Mouse (Mus musculus) forebrain, postnatal 0 days (tissue): Measurements from ENCODE around the gene Bcl2l14. TPM values are rescaled to one million over a fixed set of nuclear protein-coding genes. Genes with fewer than 3 reads are reported as not detected.

Source experiments
- ATAC-seq: fragments of 200-750 bp; cut with Nextera tagmentation; 2 replicates; pipeline ENCODE4 v1.8.0; 2017; ENCODE audit warnings: mild to moderate bottlenecking, moderate library complexity
- DNase-seq: peaks from one replicate; pipeline ENCODE4 v3.0.0-alpha.2; 2015
- H3K27ac ChIP-seq: fragments of 300-500 bp; sonication (generic); 2 replicates; pipeline ENCODE4 v1.5.1; 2014; ENCODE audit warnings: low read depth, mild to moderate bottlenecking, antibody characterized with exemption, low read length, moderate library complexity, mixed read lengths
- H3K27me3 ChIP-seq: fragments of 300-500 bp; sonication (generic); 2 replicates; pipeline ENCODE4 v1.6.1; 2014; ENCODE audit warnings: mild to moderate bottlenecking, low read length, mixed read lengths; ENCODE audit not compliant: insufficient read depth
- H3K36me3 ChIP-seq: fragments of 300-500 bp; sonication (generic); 2 replicates; pipeline ENCODE4 v1.6.1; 2014; ENCODE audit warnings: mild to moderate bottlenecking, moderate library complexity; ENCODE audit not compliant: insufficient read depth
- H3K4me1 ChIP-seq: fragments of 300-500 bp; sonication (generic); 2 replicates; pipeline ENCODE4 v1.6.1; 2014; ENCODE audit warnings: antibody characterized with exemption; ENCODE audit not compliant: insufficient read depth
- H3K4me2 ChIP-seq: fragments of 300-500 bp; sonication (generic); 2 replicates; pipeline ENCODE4 v1.6.1; 2014; ENCODE audit warnings: low read depth, mild to moderate bottlenecking, moderate library complexity
- H3K4me3 ChIP-seq: fragments of 300-500 bp; sonication (generic); 2 replicates; pipeline ENCODE4 v1.5.1; 2014; ENCODE audit warnings: low read depth, low read length, mixed read lengths
- H3K9ac ChIP-seq: fragments of 300-500 bp; sonication (generic); 2 replicates; pipeline ENCODE4 v1.6.1; 2014; ENCODE audit warnings: mild to moderate bottlenecking
- H3K9me3 ChIP-seq: fragments of 300-500 bp; sonication (generic); 2 replicates; pipeline ENCODE4 v1.6.1; 2016; ENCODE audit warnings: low read length
- CTCF ChIP-seq: sonication (generic); IDR thresholded peaks from 2 replicates; pipeline ENCODE4 v1.5.1; 2016; ENCODE audit warnings: antibody characterized with exemption, control low read depth, low read depth
- WGBS: fragments of 180-500 bp; shearing (Covaris S2); extraction: QIAGEN DNeasy Blood & Tissue Kit; methylation state at CpG from one replicate; pipeline ENCODE4 v1.1.7; 2014; 5-methylcytosine and 5-hydroxymethylcytosine counted together
- polyA plus RNA-seq: library from polyadenylated mRNA; unstranded; fragments of >200 nt; fragmentation: Nextera tagmentation; extraction: Ambion mirVana; gene quantifications from 2 replicates; pipeline ENCODE4 v1.2.1, GENCODE M21; 2015
- total RNA-seq: library from RNA; depleted of rRNA; stranded (reverse); fragments of >200 nt; gene quantifications from 2 replicates; pipeline ENCODE4 v1.2.3, GENCODE M21; 2014

Gene Bcl2l14
- total and polyA plus RNA-seq, 2 experiments from 2014 or later = not detected

GRCm38 (mm10) chr6:134365952-134366351 lies 30.2 kb upstream of the Bcl2l14 start:
- no peaks in the 10 kb centered on the region for H3K36me3 ChIP-seq
- no peaks in the 10 kb centered on the region for H3K27me3 ChIP-seq
- ATAC-seq = no peak
- H3K9me3 ChIP-seq = no peaks in the 10 kb centered on the region
- H3K4me2 ChIP-seq = no peak overlapping the region
- TF ChIP-seq CTCF = no peak
- no peak for DNase-seq
- no peak overlapping the region for H3K4me3 ChIP-seq
- H3K9ac ChIP-seq = no peak overlapping the region
- no peaks in the 10 kb centered on the region for H3K4me1 ChIP-seq
- 82% methylated on average over 4 of the region's 4 CpGs for WGBS
- no peak overlapping the region for H3K27ac ChIP-seq

- Histone ChIP-seq H3K27me3 (no peaks in the 10 kb centered on the region), H3K9me3 (no peaks in the 10 kb centered on the region), H3K9ac (no peak overlapping the region), H3K36me3 (no peaks in the 10 kb centered on the region), H3K27ac (no peak overlapping the region), H3K4me1 (no peaks in the 10 kb centered on the region), H3K4me2 (no peak overlapping the region), H3K4me3 (no peak overlapping the region)
- no peak for TF ChIP-seq CTCF
- ATAC-seq (no peak), DNase-seq (no peak)
- 71% methylated on average over 10 of the region's 10 CpGs for WGBS
Observed at GRCm38 (mm10) chr6:134366366-134367351, 29.5 kb upstream of the Bcl2l14 start.

GRCm38 (mm10) chr6:134367366-134368281 lies 28.5 kb upstream of the Bcl2l14 start:
- WGBS = 60% methylated on average over 12 of the region's 12 CpGs
- no peak for ATAC-seq

GRCm38 (mm10) chr6:134372946-134373345 lies 23.2 kb upstream of the Bcl2l14 start:
- Histone ChIP-seq H3K27ac (no peak overlapping the region), H3K9me3 (no peaks in the 10 kb centered on the region), H3K27me3 (no peaks in the 10 kb centered on the region), H3K4me3 (no peak overlapping the region), H3K36me3 (no peaks in the 10 kb centered on the region), H3K4me2 (no peak overlapping the region), H3K9ac (no peak overlapping the region), H3K4me1 (no peaks in the 10 kb centered on the region)
- TF ChIP-seq CTCF = no peak
- 39% methylated on average over 2 of the region's 2 CpGs for WGBS
- ATAC-seq (peak; percentile 66), DNase-seq (peak; percentile 8)

More at GRCm38 (mm10) chr6:134367366-134368281, 28.5 kb upstream of the Bcl2l14 start:
- no peak for TF ChIP-seq CTCF
- no peaks in the 10 kb centered on the region for H3K9me3 ChIP-seq
- no peaks in the 10 kb centered on the region for H3K4me1 ChIP-seq
- H3K9ac ChIP-seq = no peak overlapping the region
- no peaks in the 10 kb centered on the region for H3K36me3 ChIP-seq
- H3K4me2 ChIP-seq = no peak overlapping the region
- no peak overlapping the region for H3K27ac ChIP-seq
- no peaks in the 10 kb centered on the region for H3K27me3 ChIP-seq
- H3K4me3 ChIP-seq = no peak overlapping the region
- DNase-seq = no peak

- Histone ChIP-seq H3K4me1 (no peaks in the 10 kb centered on the region), H3K36me3 (no peaks in the 10 kb centered on the region), H3K9ac (no peak overlapping the region), H3K4me2 (no peak overlapping the region), H3K9me3 (no peaks in the 10 kb centered on the region), H3K27ac (no peak overlapping the region), H3K4me3 (no peak overlapping the region), H3K27me3 (no peaks in the 10 kb centered on the region)
- WGBS = 64% methylated on average over 5 of the region's 5 CpGs
- DNase-seq (no peak), ATAC-seq (no peak)
- TF ChIP-seq CTCF = no peak
Observed at GRCm38 (mm10) chr6:134377201-134377600, 18.9 kb upstream of the Bcl2l14 start.

GRCm38 (mm10) chr6:134377856-134378255 lies 18.3 kb upstream of the Bcl2l14 start:
- no peak for TF ChIP-seq CTCF
- no peak overlapping the region for H3K9ac ChIP-seq
- no peak overlapping the region for H3K4me3 ChIP-seq
- no peaks in the 10 kb centered on the region for H3K9me3 ChIP-seq
- no peak overlapping the region for H3K27ac ChIP-seq
- H3K36me3 ChIP-seq = no peaks in the 10 kb centered on the region
- no peak overlapping the region for H3K4me2 ChIP-seq
- H3K27me3 ChIP-seq = no peaks in the 10 kb centered on the region
- WGBS = 83% methylated on average over 3 of the region's 3 CpGs
- no peak for ATAC-seq
- DNase-seq = no peak
- H3K4me1 ChIP-seq = no peaks in the 10 kb centered on the region
